Mouse (Mus musculus) heart, adult 2 months (tissue): ENCODE data around the gene Cog7. TPM values are rescaled to one million over a fixed set of nuclear protein-coding genes. Genes with fewer than 3 reads are reported as not detected.

Experiments
- DNase-seq, 2 experiments: peaks; one replicate each; pipeline ENCODE4 v3.0.0; 2021
- H3K27ac ChIP-seq: fragments of 200-600 bp; 2 replicates; pipeline ENCODE4 v1.8.1; 2022
- H3K27me3 ChIP-seq: fragments of 200-500 bp; 2 replicates; pipeline ENCODE4 v1.6.1; 2012; ENCODE audit warnings: mild to moderate bottlenecking, low read length, inconsistent platforms, mixed read lengths; ENCODE audit not compliant: control insufficient read depth, insufficient read depth
- H3K36me3 ChIP-seq: fragments of 200-500 bp; 2 replicates; pipeline ENCODE4 v1.6.1; 2012; ENCODE audit warnings: low read length, inconsistent platforms; ENCODE audit not compliant: control insufficient read depth, insufficient read depth
- H3K4me1 ChIP-seq: fragments of 200-500 bp; 2 replicates; pipeline ENCODE4 v1.6.1; 2011; ENCODE audit warnings: low read length; ENCODE audit not compliant: control insufficient read depth, insufficient read depth
- H3K4me3 ChIP-seq: fragments of 200-600 bp; 2 replicates; pipeline ENCODE4 v1.8.1; 2022
- H3K79me2 ChIP-seq: fragments of 200-500 bp; replicated peaks from 2 replicates; pipeline ENCODE4 v1.6.1; 2012; ENCODE audit warnings: mild to moderate bottlenecking, inconsistent platforms, low read length, moderate library complexity, mixed read lengths; ENCODE audit not compliant: control insufficient read depth, insufficient read depth
- H3K9ac ChIP-seq: fragments of 200-500 bp; 2 replicates; pipeline ENCODE4 v1.6.1; 2012; ENCODE audit warnings: low read depth, mild to moderate bottlenecking, control low read depth, inconsistent platforms, low read length, mixed read lengths
- CTCF ChIP-seq: fragments of 200-600 bp; IDR thresholded peaks from 2 replicates; pipeline ENCODE4 v1.8.1; 2022; ENCODE audit warnings: antibody characterized with exemption, mild to moderate bottlenecking, moderate library complexity
- EP300 ChIP-seq: fragments of 200-500 bp; IDR thresholded peaks from 2 replicates; pipeline ENCODE4 v1.6.1; 2011; ENCODE audit warnings: low read depth, low read length, control low read depth; ENCODE audit not compliant: insufficient read depth
- POLR2A ChIP-seq: fragments of 200-500 bp; IDR thresholded peaks from 2 replicates; pipeline ENCODE4 v1.6.1; 2011; ENCODE audit warnings: mild to moderate bottlenecking, low read depth, low read length, control low read depth; ENCODE audit not compliant: insufficient read depth
- WGBS: fragments of 180-500 bp; shearing (Covaris S2); methylation state at CpG from one replicate; pipeline ENCODE4 v1.1.7; 2018; 5-methylcytosine and 5-hydroxymethylcytosine counted together
- intact Hi-C: fragments of 180-260 bp; cut with DNase I; formaldehyde crosslinking; loops from one replicate; pipeline ENCODE4 v1.15.1; 2025
- polyA plus RNA-seq: library from polyadenylated mRNA; depleted of rRNA; stranded (reverse); fragments of >200 nt; gene quantifications from 2 replicates; pipeline ENCODE4 v1.2.3, GENCODE M21; 2012
- total RNA-seq, 2 experiments: library from RNA; stranded (reverse); gene quantifications; 2 replicates each; pipeline ENCODE4 v1.2.3; 2021

Cog7 gene
- total and polyA plus RNA-seq, 3 experiments = 16.7 to 19.5 (median 17.0) TPM

GRCm38 (mm10) chr7:121874784-121875183 lies 106.7 kb downstream of the Cog7 start:
- no peaks in the 10 kb centered on the region for H3K4me1 ChIP-seq
- no peaks in the 10 kb centered on the region for H3K27me3 ChIP-seq
- H3K79me2 ChIP-seq = no peaks in the 10 kb centered on the region
- WGBS = 80% methylated on average over 7 of the region's 7 CpGs
- TF ChIP-seq EP300 = no peak
- TF ChIP-seq POLR2A = no peak
- H3K9ac ChIP-seq = no peak overlapping the region
- DNase-seq = no peak
- H3K27ac ChIP-seq = no peak overlapping the region
- intact Hi-C loops = no loop called here
- H3K36me3 ChIP-seq = no peaks in the 10 kb centered on the region
- no peak overlapping the region for H3K4me3 ChIP-seq

- WGBS = 39% methylated on average over 3 of the region's 3 CpGs
Measured at GRCm38 (mm10) chr7:121873998-121874397, 107.5 kb downstream of the Cog7 start.

GRCm38 (mm10) chr7:121871631-121872030 lies 109.9 kb downstream of the Cog7 start:
- Histone ChIP-seq H3K4me3 (no peak overlapping the region), H3K27me3 (no peaks in the 10 kb centered on the region), H3K79me2 (no peaks in the 10 kb centered on the region), H3K27ac (no peak overlapping the region), H3K36me3 (no peaks in the 10 kb centered on the region), H3K4me1 (no peaks in the 10 kb centered on the region), H3K9ac (no peak overlapping the region)
- intact Hi-C loops = no loop called here
- TF ChIP-seq POLR2A (no peak), EP300 (no peak), CTCF (no peak)
- 46% methylated on average over 3 of the region's 3 CpGs for WGBS
- DNase-seq = no peak

More at GRCm38 (mm10) chr7:121873998-121874397, 107.5 kb downstream of the Cog7 start:
- no peak for DNase-seq
- Histone ChIP-seq H3K9ac (no peak overlapping the region), H3K27me3 (no peaks in the 10 kb centered on the region), H3K4me1 (no peaks in the 10 kb centered on the region), H3K36me3 (no peaks in the 10 kb centered on the region), H3K4me3 (no peak overlapping the region), H3K79me2 (no peaks in the 10 kb centered on the region), H3K27ac (no peak overlapping the region)
- intact Hi-C loops = no loop called here
- TF ChIP-seq POLR2A = no peak
- no peak for TF ChIP-seq EP300

GRCm38 (mm10) chr7:121864858-121865585 lies 116.5 kb downstream of the Cog7 start, which contains the start of gene Scnn1b:
Scnn1b (plus strand) TSS chr7:121865038.
- no peak within 1 kb of the TSS for H3K9ac ChIP-seq

GRCm38 (mm10) chr7:121858939-121859338 lies 122.6 kb downstream of the Cog7 start:
- 71% methylated on average over 8 of the region's 8 CpGs for WGBS
- no peaks in the 10 kb centered on the region for H3K36me3 ChIP-seq
- H3K9ac ChIP-seq = no peak overlapping the region
- intact Hi-C loops = no loop called here
- no peak overlapping the region for H3K4me3 ChIP-seq
- no peaks in the 10 kb centered on the region for H3K27me3 ChIP-seq
- H3K27ac ChIP-seq = no peak overlapping the region
- H3K4me1 ChIP-seq = no peaks in the 10 kb centered on the region
- no peak for DNase-seq
- no peaks in the 10 kb centered on the region for H3K79me2 ChIP-seq
- TF ChIP-seq CTCF = peak; percentile 30
- TF ChIP-seq EP300 = no peak

More at GRCm38 (mm10) chr7:121864858-121865585, 116.5 kb downstream of the Cog7 start, which contains the start of gene Scnn1b:
- H3K79me2 ChIP-seq = no peaks in the 10 kb centered on the region
- no peaks in the 10 kb centered on the region for H3K36me3 ChIP-seq
- no peak for DNase-seq
- no peaks in the 10 kb centered on the region for H3K4me1 ChIP-seq
- TF ChIP-seq CTCF (no peak), POLR2A (no peak), EP300 (no peak)
- WGBS = 5% methylated on average over 38 of the region's 42 CpGs
- H3K4me3 ChIP-seq = no peak within 1 kb of the TSS
- no peak within 1 kb of the TSS for H3K27ac ChIP-seq
- peaks cover 4% of the 10 kb centered on the region; the same call in 1 of the 2 replicates for H3K27me3 ChIP-seq
- intact Hi-C loops = no loop called here

- Histone ChIP-seq H3K27me3 (no peaks in the 10 kb centered on the region), H3K4me3 (no peak overlapping the region), H3K9ac (no peak overlapping the region), H3K36me3 (no peaks in the 10 kb centered on the region), H3K4me1 (no peaks in the 10 kb centered on the region), H3K27ac (no peak overlapping the region), H3K79me2 (no peaks in the 10 kb centered on the region)
- no peak for TF ChIP-seq EP300
- TF ChIP-seq CTCF = no peak
- TF ChIP-seq POLR2A = no peak
- intact Hi-C loops = no loop called here
- 65% methylated on average over 11 of the region's 11 CpGs for WGBS
- DNase-seq = no peak
Measured at GRCm38 (mm10) chr7:121857177-121857884, 124.2 kb downstream of the Cog7 start.
